Mouse (Mus musculus) urinary bladder, adult 18-20 months (tissue): ENCODE data around the gene Rdh5.

Experiments
- DNase-seq, 2 experiments: peaks; one replicate each; pipeline ENCODE4 v3.0.0; 2022; ENCODE audit warnings: low spot score in 2 of 2, mixed read lengths in 2 of 2

Rdh5 gene

GRCm38 (mm10) chr10:128904812-128905211, 17.9 kb downstream of the Rdh5 start:
- no peak for DNase-seq

- DNase-seq: no peak
These were observed 20.2 kb downstream of the Rdh5 start for GRCm38 (mm10) chr10:128902409-128902988.

- no peak for DNase-seq
These were observed 21.3 kb downstream of the Rdh5 start for GRCm38 (mm10) chr10:128901409-128901808.

- DNase-seq: no peak
These were observed 22.0 kb downstream of the Rdh5 start, which contains the start of gene Cd63 for GRCm38 (mm10) chr10:128900698-128901097. Cd63 (plus strand) TSS chr10:128900989.

- no peak for DNase-seq
These were observed 22.8 kb downstream of the Rdh5 start for GRCm38 (mm10) chr10:128899759-128900490.

- DNase-seq: no peak
These were observed 25.2 kb downstream of the Rdh5 start for GRCm38 (mm10) chr10:128897501-128897900.

- DNase-seq: no peak
These were observed 25.9 kb downstream of the Rdh5 start for GRCm38 (mm10) chr10:128896807-128897206.

- no peak for DNase-seq
These were observed 26.6 kb downstream of the Rdh5 start for GRCm38 (mm10) chr10:128895952-128896693.

- DNase-seq: peak in 1 of 2 experiments; percentile 48
These were observed 27.3 kb downstream of the Rdh5 start for GRCm38 (mm10) chr10:128895437-128895836.

GRCm38 (mm10) chr10:128892246-128892645, 30.4 kb downstream of the Rdh5 start:
- DNase-seq: no peak

- peak in 1 of 2 experiments; percentile 42 for DNase-seq
These were observed 31.2 kb downstream of the Rdh5 start, which contains the start of gene Gdf11 for GRCm38 (mm10) chr10:128891296-128892094. Gdf11 (minus strand) TSS chr10:128891718.

GRCm38 (mm10) chr10:128890383-128891295, 32.0 kb downstream of the Rdh5 start:
- DNase-seq: no peak

GRCm38 (mm10) chr10:128889846-128890245, 32.8 kb downstream of the Rdh5 start:
- DNase-seq: no peak

GRCm38 (mm10) chr10:128888941-128889827, 33.5 kb downstream of the Rdh5 start:
- no peak for DNase-seq

GRCm38 (mm10) chr10:128882067-128882466, 40.6 kb downstream of the Rdh5 start:
- DNase-seq: no peak

- no peak for DNase-seq
These were observed 43.9 kb downstream of the Rdh5 start for GRCm38 (mm10) chr10:128878811-128879210.

- DNase-seq: no peak
These were observed 44.4 kb downstream of the Rdh5 start for GRCm38 (mm10) chr10:128878291-128878690.

- no peak for DNase-seq
These were observed 52.3 kb downstream of the Rdh5 start for GRCm38 (mm10) chr10:128870341-128870740.

GRCm38 (mm10) chr10:128866518-128866917, 56.2 kb downstream of the Rdh5 start:
- no peak for DNase-seq

- DNase-seq: no peak
These were observed 56.6 kb downstream of the Rdh5 start for GRCm38 (mm10) chr10:128866042-128866441.
